Mouse (Mus musculus) layer of hippocampus, postnatal 25 days (tissue): ENCODE results near the gene Pgap2. TPM values are rescaled to one million over a fixed set of nuclear protein-coding genes. Genes with fewer than 3 reads are reported as not detected.
"Not testable (repeated sequence)": the region's sequence is repeated elsewhere in the genome, so short reads cannot be mapped to it uniquely, and the experiment has no call there.

Experiments
- DNase-seq, 2 experiments: peaks; one replicate each; pipeline ENCODE4 v3.0.0; 2022; ENCODE audit warnings: mixed read lengths in 2 of 2, low spot score in 1 of 2; ENCODE audit errors: extremely low spot score in 1 of 2
- total RNA-seq, 2 experiments: library from RNA; stranded (reverse); gene quantifications; 2 replicates each; pipeline ENCODE4 v1.2.3; 2021

Gene Pgap2
- total RNA-seq, 2 experiments from 2014 or later, result 27.7 to 34.0 TPM

- no peak for DNase-seq
These were observed 50.5 kb downstream of the Pgap2 start for GRCm38 (mm10) chr7:102260518-102260917.

- DNase-seq, result no peak
These were observed 53.0 kb downstream of the Pgap2 start for GRCm38 (mm10) chr7:102263020-102263419.

GRCm38 (mm10) chr7:102266021-102266400 lies 56.0 kb downstream of the Pgap2 start:
- not testable (repeated sequence) for DNase-seq

DNA sequence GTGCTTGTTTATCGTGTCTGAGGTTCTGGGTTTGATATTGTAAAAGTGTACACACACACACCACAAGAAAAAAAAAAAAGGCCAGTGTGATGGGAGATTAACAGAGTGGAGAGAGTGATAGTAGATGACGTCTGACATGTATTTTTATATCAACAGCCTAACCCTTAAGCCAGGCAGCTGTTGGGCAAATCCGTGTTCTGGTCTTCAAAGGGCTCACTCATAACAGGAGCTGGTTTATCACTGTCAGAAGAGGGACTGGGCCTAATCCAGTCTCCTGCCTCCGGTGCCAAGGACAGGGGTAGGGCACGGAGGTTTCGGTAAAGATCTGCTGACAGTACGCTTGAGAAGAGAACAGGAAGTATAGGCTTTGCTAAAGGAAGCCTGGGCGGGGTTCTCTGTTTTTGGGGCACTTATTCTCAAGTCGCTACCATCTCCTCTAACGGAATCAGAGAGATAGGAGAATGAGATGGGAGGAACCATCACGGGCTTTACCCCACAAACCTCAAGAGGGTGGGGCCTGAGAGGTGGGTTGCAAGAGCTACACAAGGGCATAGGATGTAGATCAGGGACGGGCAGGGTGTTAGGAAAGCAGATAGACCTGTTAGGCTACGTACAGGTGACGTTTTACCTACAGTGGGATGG lies 56.5 kb downstream of the Pgap2 start:
- DNase-seq, result no peak

- DNase-seq, result peak; percentile 94 to 96
These were observed 57.1 kb downstream of the Pgap2 start for GRCm38 (mm10) chr7:102267113-102267579.

DNA sequence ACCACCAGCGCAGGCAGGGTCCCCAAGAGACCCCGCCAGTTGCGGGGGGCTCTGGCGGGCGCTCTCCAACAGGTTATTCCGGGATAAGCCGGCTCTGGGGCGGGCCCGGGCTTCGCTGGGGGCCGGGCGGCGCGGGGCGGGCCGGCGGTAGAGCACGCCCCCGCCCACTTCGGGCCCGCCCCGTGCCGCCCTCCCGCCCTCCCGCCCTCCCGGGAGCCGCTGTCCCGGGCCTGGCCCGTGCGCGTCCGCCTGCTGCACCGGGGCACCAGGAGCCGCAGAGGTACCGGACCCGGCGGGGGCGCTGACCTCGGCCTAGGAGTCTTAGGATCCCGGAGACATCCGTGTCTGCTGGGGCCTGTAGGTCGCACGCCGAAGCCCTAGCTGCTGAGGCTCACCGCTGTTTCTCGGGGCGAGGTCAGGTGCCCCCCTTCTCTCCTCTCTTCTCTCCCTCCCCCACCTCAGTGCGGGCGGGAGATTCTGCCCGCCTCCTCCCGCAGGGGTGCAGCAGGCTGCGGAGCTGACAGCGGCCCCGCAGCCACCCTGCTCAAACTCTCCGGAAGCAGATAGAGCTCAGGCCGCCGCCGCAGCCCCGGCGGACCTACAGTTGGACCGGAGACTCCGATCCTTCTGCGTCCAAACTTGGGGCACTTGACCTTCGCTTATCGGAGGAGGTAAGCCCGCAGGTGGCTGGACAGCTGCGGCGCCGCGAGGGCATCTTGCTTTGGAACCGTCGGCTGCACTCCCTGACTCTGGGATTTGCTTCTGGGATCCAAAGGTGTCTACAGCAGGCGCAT lies 57.8 kb downstream of the Pgap2 start, which contains the start of gene Stim1:
TSS of gene Stim1 (plus strand) at position 206 of the 794 bp plus-strand sequence.
- peak; percentile 20 to 44 for DNase-seq

- no peak for DNase-seq
These were observed 58.4 kb downstream of the Pgap2 start for GRCm38 (mm10) chr7:102268395-102268748.

GRCm38 (mm10) chr7:102272422-102272948 lies 62.5 kb downstream of the Pgap2 start:
- no peak for DNase-seq

GRCm38 (mm10) chr7:102281403-102281802 lies 71.4 kb downstream of the Pgap2 start:
- no peak for DNase-seq

DNA sequence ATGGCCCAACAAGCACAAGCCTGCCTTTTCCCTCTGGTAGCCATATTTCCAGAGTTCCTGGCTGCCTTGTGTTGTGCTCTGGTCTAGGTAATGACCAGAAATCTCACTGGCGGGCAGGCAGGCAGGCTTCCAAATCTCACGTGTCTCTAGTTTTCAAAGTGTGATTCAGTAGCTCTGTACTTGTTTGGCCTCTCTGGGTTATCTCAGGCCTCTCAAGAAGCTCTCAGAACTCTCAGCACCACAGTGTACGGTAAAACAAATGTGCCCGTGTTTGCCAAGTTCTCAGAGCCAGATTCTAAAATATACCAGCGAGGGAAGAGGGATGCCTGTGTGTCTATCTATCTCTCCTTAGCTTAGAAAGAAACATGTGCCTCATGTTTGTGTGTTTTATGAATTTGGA lies 72.3 kb downstream of the Pgap2 start:
- no peak for DNase-seq

Other genes with a start within 250 kb of the Pgap2 start
- gene Il18bp, start 191.5 kb upstream of the Pgap2 start, total RNA-seq, result 1 to 10 TPM; 4.0 to 9.1 TPM
- 10 to 100 TPM; 38.4 to 39.3 TPM for gene Rnf121, start 144.7 kb upstream of the Pgap2 start, total RNA-seq
- 10 to 100 TPM; 24.7 to 26.4 TPM for gene Xndc1, start 144.7 kb upstream of the Pgap2 start, total RNA-seq
- 1 to 10 TPM; 2.0 to 2.2 TPM for gene Xntrpc, start 144.5 kb upstream of the Pgap2 start, total RNA-seq
- under 1 TPM; 0.52 to 0.69 TPM for gene Trpc2, start 127.1 kb upstream of the Pgap2 start, total RNA-seq
- not detected for gene Art1, start 108.5 kb upstream of the Pgap2 start, total RNA-seq
- not detected for gene Art5, start 100.7 kb upstream of the Pgap2 start, total RNA-seq
- under 1 TPM; 0.10 to 0.19 TPM for gene Chrna10, start 93.4 kb upstream of the Pgap2 start, total RNA-seq
- 10 to 100 TPM; 36.7 to 37.8 TPM for gene Nup98, start within 50 bp of the Pgap2 start, total RNA-seq
- 10 to 100 TPM; 28.9 to 30.2 TPM for gene Rhog, start 45.8 kb downstream of the Pgap2 start, total RNA-seq
- gene Stim1, start 57.6 kb downstream of the Pgap2 start, total RNA-seq, result 10 to 100 TPM; 67.7 to 70.4 TPM
- gene Rrm1, start 231.5 kb downstream of the Pgap2 start, total RNA-seq, result 10 to 100 TPM; 10.2 to 10.8 TPM